Mouse (Mus musculus) right cerebral cortex, adult 2 months (tissue): ENCODE data around the gene Hist1h2ah.

Experiments
- DNase-seq, 2 experiments: peaks; one replicate each; pipeline ENCODE4 v3.0.0; 2021 to 2022; ENCODE audit warnings: low spot score in 2 of 2

Hist1h2ah gene

DNA sequence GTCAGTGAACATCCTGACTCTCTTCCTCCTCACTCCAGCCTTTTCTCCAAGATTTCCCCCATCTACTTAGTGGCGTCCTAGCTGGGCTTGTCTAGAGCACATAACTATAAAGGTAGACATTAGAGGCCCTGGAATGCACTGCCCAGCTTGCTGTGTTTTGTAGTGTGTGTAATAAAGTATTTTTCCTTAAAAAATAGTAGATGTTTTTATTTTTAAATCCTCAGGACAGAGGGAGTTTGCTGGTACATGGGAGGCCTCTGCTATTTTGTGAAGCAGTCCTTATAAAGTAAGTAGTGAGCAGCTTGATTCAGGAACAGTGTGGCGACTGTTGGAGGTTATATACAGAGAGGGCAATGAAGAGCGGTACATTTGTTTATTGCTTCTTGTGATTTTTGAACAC is 26.7 kb downstream of the Hist1h2ah start:
- DNase-seq = no peak

DNA sequence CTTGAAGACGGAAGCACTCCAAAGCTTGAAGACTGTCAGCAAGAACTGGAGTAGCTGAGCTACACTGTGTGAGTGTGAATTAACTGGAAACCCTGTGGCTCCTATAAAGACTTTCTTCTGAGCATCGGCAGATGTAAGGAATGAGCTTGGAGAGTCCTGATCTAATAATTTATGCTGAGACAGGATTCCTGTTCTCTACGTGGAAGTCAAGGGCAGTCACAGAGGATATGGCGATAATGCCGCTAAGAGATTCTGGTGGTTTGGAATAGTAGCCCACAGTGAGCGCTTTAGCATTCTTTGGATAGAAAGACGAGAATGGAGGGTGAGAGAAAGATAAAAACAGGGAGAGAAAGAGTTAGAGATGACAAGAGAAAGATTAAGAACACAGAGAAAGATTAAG is 27.5 kb downstream of the Hist1h2ah start:
- DNase-seq = no peak

DNA sequence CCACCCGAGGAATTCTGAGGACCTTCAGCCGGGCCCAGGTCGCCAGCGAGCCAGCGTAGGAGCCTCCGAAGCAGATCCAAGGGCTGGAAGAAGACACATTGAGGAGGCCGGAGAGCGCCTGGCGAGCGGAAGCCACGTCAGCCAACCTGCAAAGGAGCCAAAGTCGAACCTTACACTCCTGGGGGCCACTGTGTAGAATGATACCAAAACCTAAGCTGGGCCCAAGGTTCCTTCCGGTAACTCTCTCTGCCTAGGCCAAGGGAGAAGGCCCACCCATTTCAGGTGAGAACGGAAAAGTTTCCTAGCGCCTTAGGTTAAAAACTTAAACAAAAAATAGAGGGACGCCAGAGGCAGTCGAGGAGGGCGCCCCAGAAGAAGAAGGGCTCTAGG is 28.3 kb downstream of the Hist1h2ah start:
- DNase-seq = no peak

DNA sequence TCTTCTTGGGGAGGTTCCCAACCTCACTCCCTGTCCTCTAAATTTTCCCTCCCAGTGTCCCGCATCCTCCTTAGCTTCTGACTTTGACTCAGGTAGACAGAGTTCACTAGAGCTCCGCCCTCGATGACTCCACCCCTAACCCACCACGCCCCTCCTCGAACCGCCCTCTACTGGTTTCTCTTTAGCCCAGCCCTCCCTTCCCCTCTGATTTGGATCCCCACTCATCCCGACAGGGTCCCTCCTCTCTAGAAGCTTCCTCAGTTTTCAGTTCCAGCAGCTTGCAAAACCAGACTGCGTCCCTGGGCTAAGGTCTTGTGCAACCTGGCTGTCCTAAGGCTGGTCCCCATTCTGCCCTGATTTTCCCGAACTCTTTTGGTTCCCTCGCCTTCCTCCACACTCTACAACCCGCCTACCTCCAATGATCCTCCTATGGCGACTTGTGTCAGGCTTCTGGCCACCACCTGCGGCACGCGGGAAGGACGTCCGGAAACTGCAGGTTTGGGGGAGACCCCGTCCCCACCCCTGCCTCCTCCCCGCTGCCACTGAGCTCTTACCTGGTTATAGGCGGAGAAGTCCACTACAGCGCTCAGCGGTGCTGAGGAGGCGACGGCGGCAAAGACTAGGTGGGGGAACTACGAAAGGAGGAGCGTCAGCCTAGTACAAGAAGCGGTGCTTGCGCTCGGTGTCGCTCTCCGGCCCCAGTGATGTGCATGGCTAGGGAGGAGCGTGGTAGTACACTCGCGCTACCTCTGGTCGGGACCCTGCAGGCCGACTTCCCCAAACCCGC is 28.8 kb downstream of the Hist1h2ah start:
- DNase-seq = no peak

DNA sequence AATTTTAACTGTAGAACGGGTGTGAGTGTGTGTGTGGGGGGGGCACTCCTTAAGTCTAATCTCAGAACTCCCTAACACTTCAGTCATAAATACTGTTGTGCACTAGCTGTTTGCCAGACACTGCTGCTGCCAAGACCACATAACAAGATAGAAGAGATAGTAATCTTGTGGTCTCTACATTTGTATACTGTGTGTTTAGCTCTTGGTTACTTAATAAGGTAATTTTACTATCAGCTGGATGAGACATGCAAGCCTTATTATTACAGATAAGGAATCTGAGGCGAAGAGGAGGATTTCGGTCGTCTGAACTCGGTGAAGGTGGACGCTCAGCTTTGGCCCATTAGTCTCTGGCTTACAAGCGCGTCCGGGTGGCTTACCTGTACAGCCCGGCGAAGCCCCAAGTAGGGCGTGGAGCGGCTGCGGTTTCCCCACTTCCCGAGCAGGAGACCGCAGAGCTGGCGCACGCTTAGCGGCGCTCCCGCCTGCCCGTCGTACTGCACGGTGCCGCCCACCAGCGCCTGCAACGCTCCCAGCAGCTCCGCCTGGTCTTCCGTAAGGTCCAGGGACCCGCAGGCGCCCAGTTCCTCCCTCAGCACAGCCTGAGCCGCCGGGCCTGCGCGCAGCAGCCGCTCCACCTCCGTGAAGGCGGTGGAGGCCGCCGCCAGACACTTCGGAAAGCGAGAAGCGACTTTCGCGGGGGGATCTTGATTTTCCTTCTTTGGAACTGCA is 29.6 kb downstream of the Hist1h2ah start:
- DNase-seq = no peak

DNA sequence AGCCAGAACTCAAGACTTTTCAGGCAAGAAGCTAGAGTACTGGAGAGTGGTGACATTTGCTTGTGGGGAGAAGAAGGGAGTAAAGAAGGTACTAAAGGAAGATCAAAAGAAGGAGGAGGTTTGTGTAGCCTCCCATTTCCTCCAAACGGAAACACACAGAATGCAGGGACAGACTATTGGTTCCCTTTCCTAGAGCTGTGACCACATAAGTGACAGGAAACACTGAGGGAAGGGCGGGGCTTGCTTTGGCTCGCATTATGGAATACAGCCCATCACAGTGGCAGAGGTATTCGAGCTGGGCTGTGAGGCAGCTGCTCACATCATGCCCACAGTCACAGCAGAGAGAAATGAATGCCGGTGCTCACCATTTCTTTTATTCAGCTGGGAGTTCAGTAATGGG is 33.5 kb downstream of the Hist1h2ah start:
- DNase-seq = no peak

DNA sequence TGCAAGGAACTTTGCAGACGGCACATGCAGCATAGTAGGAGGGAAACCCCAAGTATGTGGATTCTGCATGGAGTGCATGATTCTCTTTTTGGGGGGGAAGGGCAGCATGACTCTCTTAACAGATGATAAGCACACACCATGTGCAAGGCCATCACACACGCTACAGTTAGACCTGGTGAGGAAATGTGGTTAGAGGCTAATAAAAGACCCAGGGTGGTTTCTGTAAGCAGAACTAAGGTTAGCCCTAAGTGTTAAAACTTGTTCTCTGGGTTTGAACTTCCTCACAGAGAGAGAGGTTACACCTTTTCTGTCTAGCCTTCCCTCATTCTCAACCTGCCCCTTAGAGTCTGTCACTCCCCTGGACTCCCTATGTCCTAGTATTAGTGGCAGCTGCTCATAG is 34.0 kb downstream of the Hist1h2ah start:
- DNase-seq = no peak

DNA sequence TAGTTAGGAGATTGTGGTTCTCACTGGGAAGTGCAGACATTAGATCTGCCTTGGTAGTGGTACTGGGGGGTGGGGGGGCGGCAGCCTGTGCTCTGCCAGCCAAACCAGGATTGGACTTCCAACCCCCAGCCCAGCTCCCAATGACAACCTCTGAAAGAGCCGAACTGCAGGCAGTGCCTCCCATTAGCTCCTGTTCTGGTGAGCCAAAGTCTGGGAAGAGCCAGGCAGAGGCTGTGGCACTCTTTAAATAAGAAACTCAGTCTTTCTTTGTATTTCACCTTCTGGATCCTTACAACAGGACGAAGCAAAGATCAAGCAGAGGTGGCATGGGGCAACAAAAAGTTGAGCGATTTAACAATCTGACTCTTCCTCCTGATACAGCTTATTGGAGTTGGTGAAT is 36.2 kb downstream of the Hist1h2ah start:
- DNase-seq = no peak

DNA sequence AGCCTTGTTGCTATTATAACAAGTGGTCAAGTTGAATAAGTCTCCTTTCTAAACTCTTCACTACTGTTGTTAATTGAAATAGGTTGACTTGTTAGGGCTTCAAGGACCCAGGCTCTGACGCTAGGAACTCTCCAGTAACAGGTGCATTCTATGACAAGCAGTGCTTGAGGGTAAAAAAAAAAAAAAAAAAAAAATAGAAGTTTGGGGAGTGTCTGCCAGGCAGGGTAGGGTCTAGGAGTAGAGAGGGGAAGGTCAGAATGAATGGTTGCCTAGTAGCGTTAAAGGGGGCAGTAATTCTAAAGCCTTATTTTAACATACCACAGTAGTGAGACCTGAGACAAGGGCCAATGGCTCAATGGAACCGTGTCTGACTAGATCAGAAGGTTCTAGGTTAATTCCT is 37.0 kb downstream of the Hist1h2ah start:
- no peak for DNase-seq

DNA sequence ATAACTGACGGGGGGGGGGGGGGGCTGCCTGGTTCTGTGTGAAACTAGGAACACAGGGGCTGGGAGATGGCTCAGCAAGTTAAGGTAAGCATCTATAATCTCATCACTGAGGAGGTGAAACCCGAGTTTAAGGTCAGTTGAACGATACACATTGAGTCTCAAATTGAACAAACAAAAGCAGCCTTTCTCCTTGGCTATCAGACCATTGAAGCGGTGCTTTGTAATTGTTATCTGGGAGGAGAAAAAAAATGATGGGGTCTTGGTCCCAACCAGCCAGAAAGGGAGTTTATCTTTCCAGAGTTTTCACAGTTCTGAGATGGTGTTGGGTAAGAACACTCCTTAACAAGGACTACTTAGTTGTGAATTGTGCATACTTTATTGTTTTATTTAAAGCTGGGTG is 37.5 kb downstream of the Hist1h2ah start:
- DNase-seq = no peak

DNA sequence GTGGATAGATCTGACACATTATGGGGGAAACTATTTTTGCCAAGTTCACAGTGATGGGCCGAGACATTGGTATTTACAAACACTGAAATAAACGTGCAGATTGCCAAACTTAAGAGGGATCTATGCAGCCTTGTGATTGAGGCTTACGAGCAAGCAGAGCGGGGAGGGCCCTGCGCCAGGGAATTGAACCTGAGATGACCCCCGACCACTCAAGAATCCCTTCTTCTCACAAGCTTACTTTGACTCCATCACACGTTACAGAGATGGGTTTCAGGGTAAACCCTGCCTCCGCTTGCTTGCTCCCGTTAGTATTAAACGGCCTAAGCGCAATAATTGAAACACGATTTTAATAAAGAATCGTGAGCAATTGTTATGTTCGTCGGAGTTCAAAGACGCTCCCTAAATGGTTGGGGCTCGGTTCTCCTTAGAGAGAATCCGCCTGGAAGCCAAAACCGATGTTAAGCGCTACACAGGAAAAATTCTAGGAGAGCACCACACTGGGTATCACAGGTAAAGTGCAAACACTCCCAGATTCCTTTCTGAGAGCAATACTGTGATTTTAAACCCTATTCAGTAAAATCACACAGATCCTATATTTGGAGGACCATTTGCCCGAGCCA is 38.1 kb downstream of the Hist1h2ah start:
- DNase-seq = no peak

DNA sequence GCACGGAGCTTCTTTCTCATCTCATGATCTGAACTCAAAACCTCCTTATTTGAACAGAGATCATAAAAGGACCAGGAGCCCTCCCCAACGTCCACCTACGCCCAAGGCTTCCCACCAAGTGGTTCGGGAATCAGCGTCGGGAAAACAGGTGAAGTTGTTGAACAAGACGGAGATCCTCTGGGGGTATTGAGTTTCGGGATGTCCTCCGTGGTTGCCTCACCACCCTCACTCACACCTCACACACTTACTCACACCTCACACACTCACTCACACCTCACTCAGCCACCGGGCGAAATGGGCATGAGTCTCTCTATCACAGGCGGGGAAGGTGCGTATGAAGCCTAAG is 38.6 kb downstream of the Hist1h2ah start:
- DNase-seq = no peak

DNA sequence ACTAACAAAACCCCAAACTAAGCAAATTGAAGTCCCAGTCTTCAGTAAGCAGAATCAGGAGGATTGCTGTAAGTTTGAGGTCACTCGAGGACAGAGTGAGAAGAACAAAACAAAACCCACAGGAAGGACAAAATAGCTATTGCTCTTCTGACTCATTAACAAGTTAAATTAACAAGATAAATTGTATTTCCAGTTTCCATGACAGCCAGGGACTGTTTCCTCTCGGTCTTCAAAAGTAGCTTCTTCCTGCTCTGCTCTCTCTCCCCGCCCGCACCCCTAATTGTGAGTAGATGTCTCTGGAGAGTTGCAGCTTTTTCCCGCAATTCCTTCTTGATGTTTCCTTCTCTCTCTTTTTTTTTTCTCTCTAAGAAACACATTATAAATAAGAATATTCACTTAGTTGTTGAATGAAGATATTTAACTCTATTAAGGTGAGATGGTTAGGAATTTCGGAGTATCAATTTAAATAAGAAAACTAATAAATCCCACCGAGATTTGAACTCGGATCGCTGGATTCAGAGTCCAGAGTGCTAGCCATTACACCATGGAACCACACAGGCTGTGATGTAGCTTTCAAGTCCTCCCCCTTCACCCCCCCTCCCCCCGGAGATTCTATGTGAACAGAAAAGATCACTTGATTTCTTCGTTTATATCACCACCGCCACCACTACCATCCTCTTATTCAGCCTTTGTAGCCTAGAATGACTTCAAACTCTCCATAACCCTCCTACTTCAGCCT is 39.1 kb downstream of the Hist1h2ah start:
- DNase-seq = no peak

DNA sequence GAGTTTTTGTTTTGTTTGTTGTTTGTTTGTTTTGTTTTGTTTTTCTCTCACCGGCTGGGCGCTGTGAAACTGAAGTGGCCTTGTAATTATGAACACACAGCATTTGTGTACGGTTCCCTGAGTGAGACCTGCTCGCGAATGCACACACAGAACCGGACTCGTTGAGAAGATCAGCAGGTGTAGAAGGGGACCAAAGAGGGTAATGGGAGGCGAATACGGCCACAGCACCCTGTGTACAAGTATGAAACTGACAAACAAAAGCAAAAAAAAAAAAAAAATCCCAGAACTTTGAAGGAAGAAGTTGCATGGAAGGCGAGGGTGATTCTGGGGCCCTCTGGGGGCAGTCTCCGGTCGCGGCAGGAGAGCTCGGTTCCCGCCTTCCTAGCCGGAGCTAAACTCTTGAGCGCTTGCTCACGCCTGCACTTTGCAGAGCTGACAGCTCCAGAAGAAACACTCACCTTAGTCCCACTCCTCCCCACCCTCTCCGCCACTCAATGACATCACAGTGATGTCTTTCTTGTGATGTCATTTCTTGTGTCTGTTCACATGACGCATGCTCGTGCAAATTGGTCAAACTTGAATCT is 39.9 kb downstream of the Hist1h2ah start:
- no peak for DNase-seq

DNA sequence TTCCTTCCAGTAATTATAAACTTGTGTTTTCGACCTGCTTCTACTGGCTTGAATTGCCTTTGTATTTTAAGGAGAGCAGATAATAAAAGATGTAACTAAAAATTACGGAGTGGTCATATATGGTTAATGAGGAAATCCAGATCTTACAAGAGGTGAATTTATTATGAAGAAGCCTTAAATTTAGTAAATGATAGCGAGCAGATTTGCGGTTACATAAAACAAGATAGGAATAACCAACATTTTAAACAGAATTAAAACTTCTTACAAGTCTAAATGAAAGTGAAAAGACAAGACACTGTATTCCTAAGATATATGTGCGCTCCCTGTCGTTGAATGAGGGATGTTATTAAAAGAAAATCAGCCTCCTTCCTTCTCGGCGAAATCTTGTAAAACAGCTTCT is 40.5 kb downstream of the Hist1h2ah start:
- DNase-seq = no peak

DNA sequence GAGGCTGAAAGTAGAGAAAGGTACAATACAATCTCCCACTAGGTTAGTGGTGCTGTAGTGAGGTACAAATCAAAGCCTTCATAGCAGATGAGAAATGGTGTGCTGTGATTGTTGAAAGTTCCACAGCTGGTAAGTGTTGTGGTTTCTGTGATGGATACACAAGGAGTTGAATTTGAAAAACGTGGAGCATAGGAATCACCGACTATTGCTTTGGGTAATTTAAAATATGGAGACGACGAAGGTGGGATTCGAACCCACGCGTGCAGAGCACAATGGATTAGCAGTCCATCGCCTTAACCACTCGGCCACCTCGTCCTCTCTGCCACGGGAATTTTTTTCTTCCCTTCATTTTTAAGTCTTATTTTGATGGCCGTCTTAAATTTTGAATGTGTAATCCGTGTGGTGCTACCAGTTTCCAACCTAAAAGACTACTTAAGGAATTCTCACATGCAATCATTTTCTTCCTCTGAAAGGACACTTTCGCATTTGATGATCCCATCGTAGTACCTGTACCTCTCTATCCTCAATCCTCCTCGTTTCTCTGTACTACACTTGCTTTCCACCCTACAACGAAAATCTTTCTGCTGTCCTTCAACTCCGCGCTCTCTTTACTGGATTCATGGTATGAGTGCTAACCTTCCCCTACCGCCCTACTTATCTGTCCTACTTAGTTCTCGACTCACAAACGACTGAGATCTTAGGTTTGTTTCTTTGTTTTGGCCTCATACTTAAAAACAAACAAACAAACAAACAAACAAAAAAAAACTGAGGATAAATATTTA is 41.2 kb downstream of the Hist1h2ah start:
- peak; percentile 53 to 62 for DNase-seq

DNA sequence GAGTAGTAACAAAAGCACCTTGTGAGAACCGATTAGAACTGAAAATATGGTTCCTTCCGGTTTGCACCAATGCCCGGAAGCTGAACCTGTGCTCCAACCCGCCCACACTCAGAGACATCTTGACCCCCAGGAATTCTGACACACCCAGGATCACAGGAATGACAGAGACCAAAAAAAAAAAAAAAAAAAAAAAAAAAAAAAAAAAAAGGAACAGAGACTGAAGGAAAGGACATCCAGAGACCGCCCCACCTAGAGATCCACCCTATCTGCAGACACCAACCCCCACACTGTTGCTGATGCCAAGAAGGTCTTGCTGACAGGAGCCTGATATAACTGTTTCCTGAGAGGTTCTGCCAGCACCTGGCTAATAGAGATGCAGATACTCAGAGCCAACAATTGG is 42.8 kb downstream of the Hist1h2ah start:
- DNase-seq = no peak
